Mouse (Mus musculus): Measurements from ENCODE around the gene Polr1e. TPM values are rescaled to one million over a fixed set of nuclear protein-coding genes. Genes with fewer than 3 reads are reported as not detected.
"Not testable (repeated sequence)": the region's sequence is repeated elsewhere in the genome, so short reads cannot be mapped to it uniquely, and the experiment has no call there.

Gene Polr1e
- polyA plus RNA-seq, 1 experiment from 2014 or later, result 44.9 TPM

DNA sequence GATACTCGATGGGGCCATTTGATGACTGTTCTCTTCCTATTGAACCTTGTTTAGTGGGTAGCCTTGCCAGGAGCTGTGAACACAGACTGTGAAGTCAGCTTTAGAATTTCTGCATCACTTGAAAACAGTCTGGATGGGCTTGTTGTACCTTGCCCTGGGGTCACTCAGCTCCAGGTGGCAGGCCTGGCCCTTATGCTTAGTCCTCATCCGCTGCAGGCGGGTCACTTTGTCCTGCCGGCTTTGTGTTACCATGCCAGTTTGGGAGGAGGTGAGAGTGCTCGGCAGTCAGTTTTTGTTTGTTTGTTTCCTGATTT, 36.5 kb upstream of the Polr1e start:
- no peak for ATAC-seq
- Histone ChIP-seq H3K27ac (peak overlapping the region; percentile 88), H3K9ac (peak overlapping the region; percentile 89), H3K4me2 (peak overlapping the region; percentile 82), H3K36me3 (peaks cover 33% of the 10 kb centered on the region), H3K27me3 (replicated peaks) (no peaks in the 10 kb centered on the region), H3K4me3 (peak overlapping the region; percentile 80), H3K4me1 (peaks cover 56% of the 10 kb centered on the region), H3K9me3 (replicated peaks) (peaks cover 2% of the 10 kb centered on the region; the same call in 1 of the 2 replicates)
- WGBS (ENCODE audit: insufficient replicate concordance), result 32% methylated on average over 5 of the region's 5 CpGs

DNA sequence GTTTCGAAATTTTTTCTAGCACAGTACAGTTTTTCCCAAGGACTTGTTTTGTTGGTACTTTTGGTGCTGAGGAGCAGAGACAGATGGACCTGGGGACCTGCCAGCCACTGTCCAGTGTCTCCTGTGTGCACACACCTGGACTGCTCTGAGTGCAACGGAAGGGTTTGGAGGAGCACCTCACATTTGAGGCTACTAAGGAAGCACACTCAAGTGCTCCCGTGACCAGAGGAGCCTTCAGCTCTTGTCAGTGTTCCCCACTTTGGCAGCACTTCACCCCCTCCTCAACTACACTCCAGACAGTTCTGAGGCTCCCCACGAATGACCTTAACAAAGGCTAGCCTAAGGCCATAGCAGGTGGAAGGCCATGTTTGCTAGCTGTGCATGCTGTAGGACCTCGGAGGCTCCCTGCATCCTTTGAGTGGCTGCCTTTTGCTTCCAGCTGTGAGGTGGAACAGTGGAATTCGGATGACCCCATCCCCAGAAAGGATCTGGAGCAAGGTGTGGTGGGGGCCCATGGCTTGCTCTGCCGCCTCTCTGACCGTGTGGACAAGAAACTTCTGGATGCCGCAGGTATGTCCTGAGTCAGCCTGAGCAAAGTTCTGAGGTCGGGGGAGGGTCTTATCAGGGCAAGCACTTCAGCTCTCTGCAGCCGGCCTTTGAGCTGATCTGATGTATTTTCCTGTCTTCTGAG, 35.8 kb upstream of the Polr1e start:
- peaks cover 40% of the 10 kb centered on the region for H3K36me3 ChIP-seq
- 46% methylated on average over 11 of the region's 11 CpGs for WGBS (ENCODE audit: insufficient replicate concordance)
- H3K9ac ChIP-seq, result peak overlapping the region; percentile 89
- no peaks in the 10 kb centered on the region for H3K27me3 ChIP-seq (replicated peaks)
- peak overlapping the region; percentile 82 for H3K4me2 ChIP-seq
- ATAC-seq, result no peak
- peak overlapping the region; percentile 88 for H3K27ac ChIP-seq
- peak overlapping the region; percentile 80 for H3K4me3 ChIP-seq
- H3K9me3 ChIP-seq (replicated peaks), result no peaks in the 10 kb centered on the region
- H3K4me1 ChIP-seq, result peaks cover 56% of the 10 kb centered on the region

GRCm38 (mm10) chr4:44983131-44983740, 35.1 kb upstream of the Polr1e start:
- ATAC-seq, result no peak
- no peaks in the 10 kb centered on the region for H3K9me3 ChIP-seq (replicated peaks)
- H3K27ac ChIP-seq, result no peak overlapping the region; the same call in 1 of the 2 replicates
- peak overlapping the region; percentile 89 for H3K9ac ChIP-seq
- H3K4me2 ChIP-seq, result peak overlapping the region; percentile 82
- H3K36me3 ChIP-seq, result peaks cover 46% of the 10 kb centered on the region
- no peaks in the 10 kb centered on the region for H3K27me3 ChIP-seq (replicated peaks)
- 67% methylated on average over 10 of the region's 10 CpGs for WGBS (ENCODE audit: insufficient replicate concordance)
- H3K4me3 ChIP-seq, result peak overlapping the region; percentile 80
- peaks cover 56% of the 10 kb centered on the region for H3K4me1 ChIP-seq

- Histone ChIP-seq H3K4me1 (peaks cover 33% of the 10 kb centered on the region), H3K36me3 (peaks cover 90% of the 10 kb centered on the region), H3K27me3 (replicated peaks) (no peaks in the 10 kb centered on the region), H3K4me3 (no peak overlapping the region), H3K4me2 (no peak overlapping the region), H3K9ac (no peak overlapping the region), H3K27ac (no peak overlapping the region), H3K9me3 (replicated peaks) (no peaks in the 10 kb centered on the region)
- no peak for ATAC-seq
- 91% methylated on average over 5 of the region's 5 CpGs for WGBS (ENCODE audit: insufficient replicate concordance)
These were observed 27.8 kb upstream of the Polr1e start for GRCm38 (mm10) chr4:44990560-44990959.

DNA sequence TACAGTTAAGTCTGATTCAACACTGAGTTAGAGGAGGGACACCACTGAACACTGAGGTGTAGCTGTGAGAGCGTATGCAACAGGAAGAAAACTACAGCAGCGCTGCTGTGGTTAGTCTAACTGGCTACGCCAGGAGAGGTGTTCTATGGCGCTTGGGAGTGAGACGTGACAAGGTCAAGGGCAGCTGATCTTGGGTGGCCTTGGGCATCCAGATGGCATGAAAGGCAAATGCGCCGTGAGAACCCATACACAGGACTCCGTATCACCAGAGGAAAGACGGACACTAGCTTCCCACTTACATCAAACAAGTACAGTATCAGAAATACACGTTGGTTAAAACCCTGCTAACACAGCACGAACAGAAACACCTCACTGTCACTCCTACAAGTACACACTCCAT, 26.1 kb upstream of the Polr1e start:
- 88% methylated on average over 11 of the region's 11 CpGs for WGBS (ENCODE audit: insufficient replicate concordance)
- Histone ChIP-seq H3K27ac (0 out of 2 replicates have a peak overlapping the region, but pooled peaks have one; percentile 48), H3K36me3 (peaks cover 73% of the 10 kb centered on the region), H3K4me1 (peaks cover 50% of the 10 kb centered on the region)
- H3K9ac ChIP-seq; H3K4me3 ChIP-seq; ATAC-seq; H3K9me3 ChIP-seq (replicated peaks); H3K27me3 ChIP-seq (replicated peaks); H3K4me2 ChIP-seq: not testable (repeated sequence)

- H3K27me3 ChIP-seq (replicated peaks); H3K9me3 ChIP-seq (replicated peaks); H3K9ac ChIP-seq; ATAC-seq; H3K4me3 ChIP-seq: not testable (repeated sequence)
- Histone ChIP-seq H3K36me3 (peaks cover 64% of the 10 kb centered on the region), H3K4me2 (peak overlapping the region; percentile 60; the same call in 1 of the 2 replicates), H3K27ac (peak overlapping the region; percentile 88), H3K4me1 (peaks cover 56% of the 10 kb centered on the region)
- 86% methylated on average over 14 of the region's 14 CpGs for WGBS (ENCODE audit: insufficient replicate concordance)
These were observed 25.2 kb upstream of the Polr1e start for GRCm38 (mm10) chr4:44993179-44993578.

DNA sequence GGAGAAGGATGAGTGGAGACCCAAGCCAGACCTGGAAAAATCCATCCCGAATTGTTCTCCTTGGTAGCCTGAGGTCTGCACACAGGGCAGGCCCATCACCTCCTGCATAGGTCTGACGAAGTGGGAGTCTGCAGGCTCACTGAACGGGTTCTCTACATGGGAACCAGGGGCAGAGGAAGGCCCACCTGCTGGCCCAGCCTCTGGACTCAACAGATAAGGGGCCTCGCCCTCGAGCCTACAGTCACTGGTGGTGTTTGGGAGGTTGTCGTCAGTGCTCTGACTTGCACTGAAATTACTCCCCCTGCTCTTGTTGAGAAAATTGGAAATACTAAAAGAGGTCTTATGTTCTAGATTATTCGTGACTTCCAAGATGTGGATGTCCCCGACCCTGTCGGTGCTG, 24.5 kb upstream of the Polr1e start:
- 43% methylated on average over 9 of the region's 9 CpGs for WGBS (ENCODE audit: insufficient replicate concordance)
- Histone ChIP-seq H3K27me3 (replicated peaks) (no peaks in the 10 kb centered on the region), H3K36me3 (peaks cover 58% of the 10 kb centered on the region), H3K9ac (peak overlapping the region; percentile 59), H3K9me3 (replicated peaks) (no peaks in the 10 kb centered on the region), H3K27ac (peak overlapping the region; percentile 88), H3K4me1 (peaks cover 57% of the 10 kb centered on the region), H3K4me3 (peak overlapping the region; percentile 0; the same call in 1 of the 2 replicates), H3K4me2 (peak overlapping the region; percentile 60)
- peak; percentile 99 for ATAC-seq

- Histone ChIP-seq H3K9ac (peak overlapping the region; percentile 6; the same call in 1 of the 2 replicates), H3K4me3 (no peak overlapping the region), H3K4me1 (peaks cover 64% of the 10 kb centered on the region), H3K9me3 (replicated peaks) (no peaks in the 10 kb centered on the region), H3K4me2 (peak overlapping the region; percentile 60), H3K27me3 (replicated peaks) (no peaks in the 10 kb centered on the region), H3K36me3 (peaks cover 48% of the 10 kb centered on the region), H3K27ac (peak overlapping the region; percentile 88)
- ATAC-seq, result no peak
- WGBS (ENCODE audit: insufficient replicate concordance), result 85% methylated on average over 18 of the region's 18 CpGs
These were observed 23.6 kb upstream of the Polr1e start for GRCm38 (mm10) chr4:44994776-44995175.

- Histone ChIP-seq H3K36me3 (peaks cover 18% of the 10 kb centered on the region), H3K4me2 (no peak overlapping the region), H3K9ac (no peak overlapping the region), H3K27me3 (replicated peaks) (no peaks in the 10 kb centered on the region), H3K27ac (no peak overlapping the region), H3K4me3 (no peak overlapping the region), H3K9me3 (replicated peaks) (no peaks in the 10 kb centered on the region), H3K4me1 (peaks cover 56% of the 10 kb centered on the region)
- no peak for ATAC-seq
- 72% methylated on average over 3 of the region's 3 CpGs for WGBS (ENCODE audit: insufficient replicate concordance)
These were observed 20.3 kb upstream of the Polr1e start for GRCm38 (mm10) chr4:44998071-44998470.

- Histone ChIP-seq H3K9ac (no peak overlapping the region), H3K4me3 (no peak overlapping the region), H3K4me2 (no peak overlapping the region), H3K27me3 (replicated peaks) (no peaks in the 10 kb centered on the region), H3K9me3 (replicated peaks) (no peaks in the 10 kb centered on the region), H3K36me3 (peaks cover 3% of the 10 kb centered on the region), H3K4me1 (peaks cover 37% of the 10 kb centered on the region), H3K27ac (no peak overlapping the region)
- ATAC-seq, result no peak
- WGBS (ENCODE audit: insufficient replicate concordance), result 79% methylated on average over 6 of the region's 6 CpGs
These were observed 18.4 kb upstream of the Polr1e start for GRCm38 (mm10) chr4:45000001-45000400.

GRCm38 (mm10) chr4:45005452-45005851, 12.9 kb upstream of the Polr1e start:
- Histone ChIP-seq H3K36me3 (no peaks in the 10 kb centered on the region), H3K9ac (no peak overlapping the region), H3K4me1 (peaks cover 25% of the 10 kb centered on the region), H3K9me3 (replicated peaks) (no peaks in the 10 kb centered on the region), H3K27ac (no peak overlapping the region), H3K4me2 (no peak overlapping the region), H3K27me3 (replicated peaks) (no peaks in the 10 kb centered on the region), H3K4me3 (no peak overlapping the region)
- ATAC-seq, result no peak
- WGBS (ENCODE audit: insufficient replicate concordance), result 67% methylated on average over 3 of the region's 3 CpGs

GRCm38 (mm10) chr4:45010806-45011415, 7.5 kb upstream of the Polr1e start:
- Histone ChIP-seq H3K27me3 (replicated peaks) (no peaks in the 10 kb centered on the region), H3K4me3 (peak overlapping the region; percentile 92), H3K27ac (peak overlapping the region; percentile 99), H3K36me3 (no peaks in the 10 kb centered on the region), H3K9me3 (replicated peaks) (no peaks in the 10 kb centered on the region), H3K4me2 (peak overlapping the region; percentile 78), H3K9ac (peak overlapping the region; percentile 95), H3K4me1 (peaks cover 40% of the 10 kb centered on the region)
- ATAC-seq, result no peak
- WGBS (ENCODE audit: insufficient replicate concordance), result 18% methylated on average over 11 of the region's 11 CpGs

Measured in liver, embryonic 12.5 days (tissue).